Mouse (Mus musculus) CH12.LX (cell line): ENCODE data around the gene Moap1. TPM values are rescaled to one million over a fixed set of nuclear protein-coding genes. Genes with fewer than 3 reads are reported as not detected.

Experiments used
- DNase-seq: peaks from one replicate; pipeline ENCODE4 v3.0.0-alpha.2; 2013; ENCODE audit errors: extremely low read depth
- H3K27ac ChIP-seq: 2 replicates; pipeline ENCODE4 v1.5.1; 2012; ENCODE audit warnings: low read depth, mild to moderate bottlenecking, control low read depth, moderate library complexity; ENCODE audit not compliant: insufficient read depth
- H3K27me3 ChIP-seq: replicated peaks from 2 replicates; pipeline ENCODE3; 2012; ENCODE audit warnings: inconsistent platforms
- H3K36me3 ChIP-seq, 2 experiments: replicated peaks in 1 of 2; 2 replicates each; pipeline versions ENCODE3 to v1.6.1; 2012; ENCODE audit warnings: inconsistent platforms in 1 of 2, low read length in 1 of 2, mild to moderate bottlenecking in 1 of 2, mixed read lengths in 1 of 2, moderate library complexity in 1 of 2; ENCODE audit not compliant: control insufficient read depth in 1 of 2, insufficient read depth in 1 of 2
- H3K4me1 ChIP-seq, 2 experiments: 2 replicates each; pipeline ENCODE4 v1.6.1; 2012; ENCODE audit warnings: inconsistent platforms in 1 of 2, moderate library complexity in 1 of 2; ENCODE audit not compliant: insufficient read depth in 2 of 2, control insufficient read depth in 1 of 2
- H3K4me2 ChIP-seq: 2 replicates; pipeline ENCODE4 v1.6.1; 2012; ENCODE audit warnings: low read depth, mild to moderate bottlenecking, control low read depth; ENCODE audit not compliant: poor library complexity, insufficient read depth, severe bottlenecking
- H3K4me3 ChIP-seq, 3 experiments: fragments of 150-350 bp in 1 of 3; sonication (generic) in 1 of 3; replicated peaks in 1 of 3; 2 replicates each; pipeline versions ENCODE3 to v1.5.1; 2011 to 2012; ENCODE audit warnings: low read depth in 2 of 3, low read length in 2 of 3, mild to moderate bottlenecking in 2 of 3, moderate library complexity in 2 of 3, control low read depth in 1 of 3, improper control_type of control experiment in 1 of 3, inconsistent platforms in 1 of 3, mixed read lengths in 1 of 3; ENCODE audit not compliant: poor library complexity in 1 of 3
- H3K79me2 ChIP-seq: replicated peaks from 2 replicates; pipeline ENCODE4 v1.6.1; 2012; ENCODE audit warnings: mild to moderate bottlenecking, moderate library complexity; ENCODE audit not compliant: control insufficient read depth, poor library complexity, insufficient read depth, severe bottlenecking; ENCODE audit errors: extremely low read depth
- H3K9ac ChIP-seq: 2 replicates; pipeline ENCODE4 v1.6.1; 2012; ENCODE audit warnings: low read depth, mild to moderate bottlenecking, control low read depth, moderate library complexity; ENCODE audit not compliant: insufficient read depth
- H3K9me3 ChIP-seq: replicated peaks from 2 replicates; pipeline ENCODE3; 2012; ENCODE audit warnings: low read length, inconsistent platforms, mixed read lengths
- ELF1 ChIP-seq: IDR thresholded peaks from 2 replicates; pipeline ENCODE4 v1.6.1; 2014; ENCODE audit warnings: low read depth, mild to moderate bottlenecking, inconsistent platforms, low read length, improper control_type of control experiment
- GABPA ChIP-seq: IDR thresholded peaks from 2 replicates; pipeline ENCODE4 v1.6.1; 2012; ENCODE audit warnings: low read depth, low read length, improper control_type of control experiment, inconsistent platforms; ENCODE audit not compliant: insufficient replicate concordance
- HCFC1 ChIP-seq: IDR thresholded peaks from 2 replicates; pipeline ENCODE4 v1.6.1; 2012; ENCODE audit warnings: low read depth, mild to moderate bottlenecking, inconsistent platforms, low read length, improper control_type of control experiment
- MAFK ChIP-seq: IDR thresholded peaks from 2 replicates; pipeline ENCODE4 v1.6.1; 2011; ENCODE audit warnings: low read length, improper control_type of control experiment; ENCODE audit not compliant: insufficient replicate concordance
- MAX ChIP-seq: IDR thresholded peaks from 2 replicates; pipeline ENCODE4 v1.6.1; 2011; ENCODE audit warnings: low read length, improper control_type of control experiment
- MAZ ChIP-seq: IDR thresholded peaks from 2 replicates; pipeline ENCODE4 v1.6.1; 2012; ENCODE audit warnings: low read depth, mild to moderate bottlenecking, inconsistent platforms, low read length, improper control_type of control experiment, moderate library complexity
- MEF2A ChIP-seq: IDR thresholded peaks from 2 replicates; pipeline ENCODE4 v1.6.1; 2014; ENCODE audit warnings: low read depth, mild to moderate bottlenecking, inconsistent platforms, low read length, improper control_type of control experiment, borderline replicate concordance
- MYC ChIP-seq: IDR thresholded peaks from 2 replicates; pipeline ENCODE4 v1.6.1; 2011; ENCODE audit warnings: low read depth, mild to moderate bottlenecking, improper control_type of control experiment, low read length
- NELFE ChIP-seq: IDR thresholded peaks from 2 replicates; pipeline ENCODE4 v1.6.1; 2011; ENCODE audit warnings: low read depth, low read length, improper control_type of control experiment
- POLR2AphosphoS2 ChIP-seq: IDR thresholded peaks from 2 replicates; pipeline ENCODE4 v1.6.1; 2011; ENCODE audit warnings: low read depth, low read length, improper control_type of control experiment
- RAD21 ChIP-seq: IDR thresholded peaks from 2 replicates; pipeline ENCODE4 v1.6.1; 2011; ENCODE audit warnings: low read depth, mild to moderate bottlenecking, low read length, improper control_type of control experiment, moderate library complexity
- TBP ChIP-seq: conservative IDR thresholded peaks from 2 replicates; pipeline ENCODE4 v1.6.1; 2011; ENCODE audit warnings: low read depth, low read length, improper control_type of control experiment
- ZMIZ1 ChIP-seq: IDR thresholded peaks from 2 replicates; pipeline ENCODE4 v1.6.1; 2012; ENCODE audit warnings: low read depth, mild to moderate bottlenecking, inconsistent platforms, low read length, improper control_type of control experiment
- ZNF384 ChIP-seq: IDR thresholded peaks from 2 replicates; pipeline ENCODE4 v1.6.1; 2012; ENCODE audit warnings: low read depth, low read length, improper control_type of control experiment, inconsistent platforms
- dilution Hi-C: fragments of 300-500 bp; cut with MboI; formaldehyde crosslinking; loops from 2 replicates; pipeline ENCODE4 v1.14.3; 2020; ENCODE audit warnings: low sequenced_read_pairs; ENCODE audit not compliant: extremely low pct_unique_long_range_greater_than_20kb, extremely low pct_ligation_motif_present
- in situ Hi-C: fragments of 300-500 bp; cut with MboI; formaldehyde crosslinking; loops from 3 replicates; pipeline ENCODE4 v1.14.3; 2019; ENCODE audit warnings: low sequenced_read_pairs, low pct_ligation_motif_present, low pct_unique_long_range_greater_than_20kb, mixed read lengths
- polyA plus RNA-seq: library from polyadenylated mRNA; unstranded; fragments of >175 nt; gene quantifications from 2 replicates; pipeline ENCODE4 v1.2.1, GENCODE M21; 2012; ENCODE audit warnings: low read depth; ENCODE audit not compliant: insufficient read length
- total RNA-seq, 2 experiments: library from RNA; depleted of rRNA; stranded (reverse); fragments of 300-350 nt in 1 of 2; fragments of >200 nt in 1 of 2; gene quantifications; 2 replicates each; pipeline ENCODE4 v1.2.3; 2012 to 2014

Moap1 gene
- total and polyA plus RNA-seq, 3 experiments: 5.5 to 7.1 (median 6.1) TPM

DNA sequence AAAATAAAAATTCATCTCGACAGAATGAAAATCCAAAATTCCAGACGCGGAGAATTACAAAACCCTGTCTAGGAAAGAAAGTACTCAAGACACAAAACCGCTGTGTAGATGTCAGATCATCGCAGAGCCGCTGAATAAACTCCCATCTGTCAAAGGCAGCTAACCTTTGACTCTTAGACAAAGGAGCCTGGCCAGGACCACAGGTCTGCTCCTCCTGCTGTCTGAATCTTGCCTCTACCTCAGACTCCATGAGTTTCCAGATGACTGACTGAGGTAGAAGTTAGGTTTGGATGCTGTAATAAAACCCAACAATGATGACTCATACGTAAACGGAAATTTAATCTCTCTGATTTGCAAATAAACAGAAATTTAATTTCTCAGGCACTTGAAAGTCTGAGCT is 20.5 kb downstream of the Moap1 start:
- no peak for TF ChIP-seq POLR2AphosphoS2
- no peak for TF ChIP-seq MEF2A
- TF ChIP-seq MAX: no peak
- no peak for TF ChIP-seq ELF1
- no peak for TF ChIP-seq MAFK
- no peak for TF ChIP-seq NELFE
- Histone ChIP-seq H3K9me3 (no peaks in the 10 kb centered on the region), H3K4me2 (no peak overlapping the region), H3K9ac (no peak overlapping the region), H3K4me1 (peaks cover 0 to 10% of the 10 kb centered on the region in 2 experiments; a peak in 2 of 4 replicates), H3K36me3 (no peaks in the 10 kb centered on the region), H3K79me2 (no peaks in the 10 kb centered on the region), H3K27me3 (no peaks in the 10 kb centered on the region), H3K27ac (no peak overlapping the region), H3K4me3 (no peak overlapping the region)
- dilution Hi-C loops (no loop called here), in situ Hi-C loops (no loop called here)
- no peak for DNase-seq

DNA sequence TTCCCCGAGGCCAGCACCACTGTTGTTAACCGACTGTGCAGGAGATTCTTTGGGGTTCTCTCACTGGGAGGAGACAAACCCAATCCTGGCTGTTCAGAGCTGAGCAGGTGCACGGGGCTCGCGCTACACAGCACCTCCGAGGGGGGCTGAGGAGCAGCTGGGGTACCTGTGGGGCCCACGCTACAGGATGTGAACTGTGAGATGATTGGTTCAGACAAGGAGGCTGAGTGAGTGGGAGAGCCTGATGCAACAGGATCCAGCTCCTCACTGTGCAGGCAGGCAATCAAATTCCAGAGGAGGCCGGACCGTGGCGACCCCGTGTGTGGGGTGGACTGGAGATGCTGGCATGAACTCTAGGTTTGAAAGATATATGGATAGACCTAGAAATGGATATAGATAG is 21.0 kb downstream of the Moap1 start:
- in situ Hi-C loops: no loop called here
- H3K27me3 ChIP-seq: no peaks in the 10 kb centered on the region
- TF ChIP-seq NELFE: no peak
- no peak for TF ChIP-seq HCFC1
- TF ChIP-seq MYC: no peak
- no peak for TF ChIP-seq MAZ
- TF ChIP-seq TBP: no peak
- TF ChIP-seq ELF1: no peak
- TF ChIP-seq ZMIZ1: no peak
- no peak for TF ChIP-seq RAD21
- TF ChIP-seq GABPA: no peak
- TF ChIP-seq ZNF384: no peak
- TF ChIP-seq, all 38 proteins: peak for 0
- Histone ChIP-seq H3K79me2 (no peaks in the 10 kb centered on the region), H3K36me3 (no peaks in the 10 kb centered on the region), H3K4me1 (peaks cover 0 to 10% of the 10 kb centered on the region in 2 experiments; a peak in 2 of 4 replicates), H3K27ac (no peak overlapping the region), H3K4me2 (no peak overlapping the region), H3K9me3 (no peaks in the 10 kb centered on the region), H3K4me3 (no peak overlapping the region), H3K9ac (no peak overlapping the region)
- dilution Hi-C loops: no loop called here
- no peak for DNase-seq
